Mouse (Mus musculus): ENCODE results near the gene Ddias. TPM values are rescaled to one million over a fixed set of nuclear protein-coding genes. Genes with fewer than 3 reads are reported as not detected.
A peak's percentile ranks its signal among the peaks of the same experiment; 100 is the strongest.

Gene Ddias
- total and polyA plus RNA-seq, 2 experiments: 0.21 to 1.0 TPM

DNA sequence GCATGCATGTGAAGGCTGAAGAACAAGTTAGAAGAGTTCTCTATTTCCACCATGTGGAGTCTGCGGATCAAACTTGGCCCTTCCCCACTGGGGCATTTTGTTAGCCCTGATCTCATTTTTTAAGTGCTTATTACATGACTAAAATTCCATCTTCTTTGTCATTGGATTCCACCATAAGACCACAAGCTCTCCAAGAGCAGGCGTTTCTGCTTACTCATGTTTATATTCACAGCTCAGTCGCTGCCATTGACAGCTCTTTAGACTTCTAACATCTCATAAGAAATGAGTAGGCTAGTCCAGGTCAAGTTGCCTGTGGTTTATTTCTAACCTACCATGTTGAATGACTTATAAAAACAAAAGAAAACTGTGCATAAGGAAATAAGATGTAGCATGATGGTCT lies 47.8 kb downstream of the Ddias start:
- Histone ChIP-seq H3K4me1 (ENCODE audit: control insufficient read depth, insufficient read depth, low read length) (peaks cover 4% of the 10 kb centered on the region; the same call in 1 of the 2 replicates), H3K79me2 (ENCODE audit: control insufficient read depth, insufficient read depth, low read length) (peaks cover 10% of the 10 kb centered on the region; the same call in 1 of the 2 replicates), H3K27ac (replicated peaks; ENCODE audit: insufficient read depth, low read depth, low read length) (no peak overlapping the region), H3K4me3 (ENCODE audit: insufficient read depth, low read depth, low read length) (no peak overlapping the region), H3K36me3 (ENCODE audit: control insufficient read depth, insufficient read depth, low read length) (peaks cover 25% of the 10 kb centered on the region), H3K9ac (ENCODE audit: low read depth, low read length) (no peak overlapping the region), H3K27me3 (ENCODE audit: control insufficient read depth, insufficient read depth, low read length) (no peaks in the 10 kb centered on the region)
- 93% methylated on average over 3 of the region's 3 CpGs for WGBS
- TF ChIP-seq CTCF (IDR thresholded peaks at IDR 0.05; ENCODE audit: low read depth, low read length) (no peak), POLR2A (IDR thresholded peaks at IDR 0.05; ENCODE audit: extremely low read depth, insufficient read depth, low read length) (no peak)
- no peak for DNase-seq (ENCODE audit: extremely low read depth, low read depth, low spot score)

DNA sequence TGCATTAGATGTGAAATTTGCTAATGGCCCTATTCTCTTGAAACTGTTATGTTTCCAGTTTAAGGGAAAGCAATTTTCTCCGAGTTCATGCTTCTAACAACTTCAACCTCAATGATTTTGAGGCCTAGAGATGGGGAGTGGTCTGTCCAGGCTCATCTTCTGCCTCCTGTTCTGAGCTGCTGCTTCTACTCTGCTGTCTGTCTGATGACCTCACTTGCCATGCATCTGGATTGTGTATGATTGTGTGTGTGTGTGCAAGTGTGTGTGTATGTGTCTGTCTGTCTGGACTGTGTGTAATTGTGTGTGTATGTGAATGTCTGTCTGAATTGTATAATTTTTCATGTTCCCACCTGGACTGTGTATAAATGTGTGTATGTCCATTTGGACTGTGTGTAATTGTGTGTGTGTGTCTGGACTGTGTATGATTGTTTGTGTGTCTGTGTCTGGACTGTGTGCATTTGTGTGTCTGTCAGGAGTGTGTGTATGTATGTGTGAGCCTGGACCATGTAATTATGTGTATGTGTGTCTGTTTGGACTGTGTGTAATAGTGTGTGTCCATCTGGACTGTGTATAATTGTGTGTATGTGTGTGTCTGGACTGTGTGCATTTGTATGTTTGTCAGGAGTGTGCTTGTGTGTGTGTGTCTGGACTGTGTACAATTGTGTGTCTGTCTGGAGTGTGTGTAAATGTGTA lies 51.5 kb downstream of the Ddias start:
- DNase-seq (ENCODE audit: extremely low read depth, low read depth, low spot score): no peak

GRCm38 (mm10) chr7:92821871-92822270 lies 52.2 kb downstream of the Ddias start:
- Histone ChIP-seq H3K9ac (ENCODE audit: low read depth, low read length) (no peak overlapping the region), H3K36me3 (ENCODE audit: control insufficient read depth, insufficient read depth, low read length) (peaks cover 17% of the 10 kb centered on the region), H3K4me3 (ENCODE audit: insufficient read depth, low read depth, low read length) (no peak overlapping the region), H3K27me3 (ENCODE audit: control insufficient read depth, insufficient read depth, low read length) (no peaks in the 10 kb centered on the region), H3K4me1 (ENCODE audit: control insufficient read depth, insufficient read depth, low read length) (peaks cover 6% of the 10 kb centered on the region; the same call in 1 of the 2 replicates), H3K79me2 (ENCODE audit: control insufficient read depth, insufficient read depth, low read length) (peaks cover 10% of the 10 kb centered on the region; the same call in 1 of the 2 replicates), H3K27ac (replicated peaks; ENCODE audit: insufficient read depth, low read depth, low read length) (no peak overlapping the region)
- 11% methylated on average over 4 of the region's 4 CpGs for WGBS
- DNase-seq (ENCODE audit: extremely low read depth, low read depth, low spot score): peak; percentile 92
- TF ChIP-seq CTCF (IDR thresholded peaks at IDR 0.05; ENCODE audit: low read depth, low read length) (no peak), POLR2A (IDR thresholded peaks at IDR 0.05; ENCODE audit: extremely low read depth, insufficient read depth, low read length) (no peak)

More for the DNA sequence above, 51.5 kb downstream of the Ddias start:
- 0 out of 2 replicates have a peak overlapping the region, but pooled peaks have one; percentile 2 for H3K9ac ChIP-seq (ENCODE audit: low read depth, low read length)
- WGBS: 68% methylated on average over 1 of the region's 1 CpGs
- 0 out of 2 replicates have a peak overlapping the region, but pooled peaks have one; percentile 22 for H3K27ac ChIP-seq (replicated peaks; ENCODE audit: insufficient read depth, low read depth, low read length)
- H3K36me3 ChIP-seq (ENCODE audit: control insufficient read depth, insufficient read depth, low read length): peaks cover 17% of the 10 kb centered on the region
- no peak overlapping the region for H3K4me3 ChIP-seq (ENCODE audit: insufficient read depth, low read depth, low read length)
- H3K4me1 ChIP-seq (ENCODE audit: control insufficient read depth, insufficient read depth, low read length): peaks cover 6% of the 10 kb centered on the region; the same call in 1 of the 2 replicates
- TF ChIP-seq POLR2A (IDR thresholded peaks at IDR 0.05; ENCODE audit: extremely low read depth, insufficient read depth, low read length) (no peak), CTCF (IDR thresholded peaks at IDR 0.05; ENCODE audit: low read depth, low read length) (no peak)
- peaks cover 10% of the 10 kb centered on the region; the same call in 1 of the 2 replicates for H3K79me2 ChIP-seq (ENCODE audit: control insufficient read depth, insufficient read depth, low read length)
- H3K27me3 ChIP-seq (ENCODE audit: control insufficient read depth, insufficient read depth, low read length): no peaks in the 10 kb centered on the region

DNA sequence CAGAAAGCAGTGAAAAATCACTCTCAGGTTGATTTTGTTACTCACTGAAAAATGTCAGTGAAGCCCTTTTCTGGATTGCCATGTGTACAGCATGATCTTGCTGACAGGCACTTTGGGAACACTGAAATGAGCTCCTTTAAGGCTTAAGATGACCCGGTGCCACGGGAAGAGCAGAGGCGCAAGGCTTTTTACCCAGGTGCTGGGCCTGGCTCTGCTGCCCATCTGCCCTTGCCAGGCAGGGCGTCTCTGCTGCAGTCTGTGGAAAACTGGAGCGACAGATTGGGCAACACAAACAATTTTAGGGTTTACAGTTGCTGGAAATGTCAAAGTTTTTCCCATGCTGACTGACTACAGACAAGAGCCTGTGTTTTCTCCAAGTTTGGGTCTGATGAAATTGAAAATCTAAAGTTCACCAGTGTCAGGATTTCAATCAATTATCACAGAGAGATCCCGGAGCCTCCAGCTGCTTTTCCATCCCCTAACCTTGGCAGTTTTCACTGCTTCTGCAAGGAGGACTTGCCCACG lies 53.0 kb downstream of the Ddias start:
- H3K27me3 ChIP-seq (ENCODE audit: control insufficient read depth, insufficient read depth, low read length): no peaks in the 10 kb centered on the region
- peak; percentile 99 for DNase-seq (ENCODE audit: extremely low read depth, low read depth, low spot score)
- H3K36me3 ChIP-seq (ENCODE audit: control insufficient read depth, insufficient read depth, low read length): peaks cover 13% of the 10 kb centered on the region
- TF ChIP-seq CTCF (IDR thresholded peaks at IDR 0.05; ENCODE audit: low read depth, low read length) (no peak), POLR2A (IDR thresholded peaks at IDR 0.05; ENCODE audit: extremely low read depth, insufficient read depth, low read length) (no peak)
- H3K9ac ChIP-seq (ENCODE audit: low read depth, low read length): no peak overlapping the region; the same call in 1 of the 2 replicates
- H3K27ac ChIP-seq (replicated peaks; ENCODE audit: insufficient read depth, low read depth, low read length): peak overlapping the region; percentile 80
- peaks cover 10% of the 10 kb centered on the region; the same call in 1 of the 2 replicates for H3K79me2 ChIP-seq (ENCODE audit: control insufficient read depth, insufficient read depth, low read length)
- no peak overlapping the region for H3K4me3 ChIP-seq (ENCODE audit: insufficient read depth, low read depth, low read length)
- H3K4me1 ChIP-seq (ENCODE audit: control insufficient read depth, insufficient read depth, low read length): peaks cover 6% of the 10 kb centered on the region; the same call in 1 of the 2 replicates
- WGBS: 17% methylated on average over 7 of the region's 7 CpGs

GRCm38 (mm10) chr7:92820410-92820809 lies 53.6 kb downstream of the Ddias start:
- no peak overlapping the region for H3K4me3 ChIP-seq (ENCODE audit: insufficient read depth, low read depth, low read length)
- no peak for DNase-seq (ENCODE audit: extremely low read depth, low read depth, low spot score)
- peak overlapping the region; percentile 75; the same call in 1 of the 2 replicates for H3K27ac ChIP-seq (replicated peaks; ENCODE audit: insufficient read depth, low read depth, low read length)
- H3K36me3 ChIP-seq (ENCODE audit: control insufficient read depth, insufficient read depth, low read length): peaks cover 9% of the 10 kb centered on the region; the same call in 1 of the 2 replicates
- H3K9ac ChIP-seq (ENCODE audit: low read depth, low read length): peak overlapping the region; percentile 37; the same call in 1 of the 2 replicates
- TF ChIP-seq CTCF (IDR thresholded peaks at IDR 0.05; ENCODE audit: low read depth, low read length) (no peak), POLR2A (IDR thresholded peaks at IDR 0.05; ENCODE audit: extremely low read depth, insufficient read depth, low read length) (no peak)
- no peaks in the 10 kb centered on the region for H3K27me3 ChIP-seq (ENCODE audit: control insufficient read depth, insufficient read depth, low read length)
- 69% methylated on average over 1 of the region's 1 CpGs for WGBS
- H3K4me1 ChIP-seq (ENCODE audit: control insufficient read depth, insufficient read depth, low read length): peaks cover 6% of the 10 kb centered on the region; the same call in 1 of the 2 replicates
- peaks cover 10% of the 10 kb centered on the region; the same call in 1 of the 2 replicates for H3K79me2 ChIP-seq (ENCODE audit: control insufficient read depth, insufficient read depth, low read length)
